Mouse (Mus musculus) neural tube, embryonic 11.5 days (tissue): ENCODE measurements at regions not wholly inside any gene's neighbourhood (a gene's known extent, or its start where the extent isn't known, plus 50 kb on each side); places are given as distances from the start of the nearest gene placed in this dataset.
"Not testable (repeated sequence)": the region's sequence is repeated elsewhere in the genome, so short reads cannot be mapped to it uniquely, and the experiment has no call there.

Source experiments
- ATAC-seq: fragments of 200-750 bp; cut with Nextera tagmentation; 2 replicates; pipeline ENCODE4 v1.8.0; 2017; ENCODE audit warnings: moderate number of reproducible peaks, mild to moderate bottlenecking, moderate TSS enrichment, moderate library complexity; ENCODE audit not compliant: insufficient read depth, low FRiP score, low TSS enrichment
- DNase-seq: peaks from one replicate; pipeline ENCODE4 v3.0.0-alpha.2; 2015; ENCODE audit warnings: low spot score
- H3K27ac ChIP-seq: fragments of 300-500 bp; sonication (generic); 2 replicates; pipeline ENCODE4 v1.5.1; 2014; ENCODE audit warnings: low read depth, mild to moderate bottlenecking, low read length
- H3K27me3 ChIP-seq: fragments of 300-500 bp; sonication (generic); 2 replicates; pipeline ENCODE4 v1.6.1; 2014; ENCODE audit warnings: mild to moderate bottlenecking, low read length, mixed read lengths; ENCODE audit not compliant: control insufficient read depth, insufficient read depth
- H3K36me3 ChIP-seq: fragments of 300-500 bp; sonication (generic); 2 replicates; pipeline ENCODE4 v1.6.1; 2014; ENCODE audit warnings: mild to moderate bottlenecking, low read length, moderate library complexity, mixed read lengths; ENCODE audit not compliant: control insufficient read depth, insufficient read depth
- H3K4me1 ChIP-seq: fragments of 300-500 bp; sonication (generic); 2 replicates; pipeline ENCODE4 v1.6.1; 2014; ENCODE audit warnings: low read length, mixed read lengths; ENCODE audit not compliant: control insufficient read depth, insufficient read depth
- H3K4me2 ChIP-seq: fragments of 300-500 bp; sonication (generic); 2 replicates; pipeline ENCODE4 v1.6.1; 2014; ENCODE audit warnings: low read depth, mild to moderate bottlenecking, moderate library complexity
- H3K4me3 ChIP-seq: fragments of 300-500 bp; sonication (generic); 2 replicates; pipeline ENCODE4 v1.5.1; 2014; ENCODE audit warnings: low read depth, low read length
- H3K9ac ChIP-seq: fragments of 300-500 bp; sonication (generic); 2 replicates; pipeline ENCODE4 v1.6.1; 2014; ENCODE audit warnings: mild to moderate bottlenecking, low read length
- H3K9me3 ChIP-seq: fragments of 300-500 bp; sonication (generic); 2 replicates; pipeline ENCODE4 v1.6.1; 2016; ENCODE audit warnings: low read length; ENCODE audit not compliant: control insufficient read depth
- whole genome bisulfite sequencing: fragments of 180-500 bp; shearing (Covaris S2); extraction: QIAGEN DNeasy Blood & Tissue Kit; methylation state at CpG from one replicate; pipeline ENCODE4 v1.1.7; 2014; 5-methylcytosine and 5-hydroxymethylcytosine counted together

DNA sequence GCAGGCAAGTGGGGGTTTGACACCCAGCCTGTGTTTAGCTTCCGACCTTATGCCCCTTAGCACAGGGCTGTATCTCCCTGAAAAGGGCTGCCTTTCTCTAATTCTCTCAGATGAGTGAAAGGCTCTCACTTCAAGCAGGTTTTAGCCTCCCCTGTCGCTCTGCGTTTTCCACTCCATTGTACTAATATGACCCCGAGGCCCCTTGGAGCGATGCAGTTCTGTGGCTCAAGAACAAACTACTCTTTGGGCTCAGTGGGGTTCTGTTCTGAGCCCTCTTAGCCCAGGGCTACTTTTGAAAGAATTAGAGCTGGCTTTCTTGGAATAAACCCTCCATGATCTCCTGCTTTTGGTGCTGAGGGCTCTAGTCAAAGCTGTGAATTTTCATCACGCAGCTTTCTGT is 53.4 kb upstream of the Castor2 start:
- no peak overlapping the region for H3K4me3 ChIP-seq
- DNase-seq (no peak), ATAC-seq (no peak)
- no peaks in the 10 kb centered on the region for H3K9me3 ChIP-seq
- 0 out of 2 replicates have a peak, but pooled peaks cover 5% of the 10 kb centered on the region for H3K4me1 ChIP-seq
- no peak overlapping the region for H3K27ac ChIP-seq
- no peaks in the 10 kb centered on the region for H3K27me3 ChIP-seq
- H3K36me3 ChIP-seq, result no peaks in the 10 kb centered on the region
- WGBS, result 66% methylated on average over 6 of the region's 6 CpGs
- H3K4me2 ChIP-seq, result no peak overlapping the region
- H3K9ac ChIP-seq, result no peak overlapping the region

DNA sequence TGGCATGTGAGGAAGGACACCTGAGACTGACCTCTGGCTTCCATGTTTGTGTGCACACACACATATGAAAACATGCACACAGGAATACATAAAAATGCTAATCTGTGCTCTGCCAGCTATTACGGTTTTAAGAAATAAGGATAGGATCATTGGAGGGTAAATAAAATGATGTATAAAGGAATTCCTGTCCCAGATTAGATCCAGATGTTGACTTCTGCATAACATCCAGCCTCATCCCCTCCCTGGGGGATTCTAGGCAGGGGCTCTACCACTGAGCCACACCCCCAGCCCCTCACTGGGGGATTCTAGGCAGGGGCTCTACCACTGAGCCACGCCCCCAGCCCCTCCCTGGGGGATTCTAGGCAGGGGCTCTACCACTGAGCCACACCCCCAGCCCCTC is 56.6 kb upstream of the Castor2 start:
- DNase-seq, ATAC-seq, H3K27me3 ChIP-seq, H3K27ac ChIP-seq, H3K9ac ChIP-seq, H3K4me1 ChIP-seq, H3K4me3 ChIP-seq, H3K4me2 ChIP-seq, H3K36me3 ChIP-seq, H3K9me3 ChIP-seq: not testable (repeated sequence)
- WGBS, result 76% methylated on average over 1 of the region's 2 CpGs

DNA sequence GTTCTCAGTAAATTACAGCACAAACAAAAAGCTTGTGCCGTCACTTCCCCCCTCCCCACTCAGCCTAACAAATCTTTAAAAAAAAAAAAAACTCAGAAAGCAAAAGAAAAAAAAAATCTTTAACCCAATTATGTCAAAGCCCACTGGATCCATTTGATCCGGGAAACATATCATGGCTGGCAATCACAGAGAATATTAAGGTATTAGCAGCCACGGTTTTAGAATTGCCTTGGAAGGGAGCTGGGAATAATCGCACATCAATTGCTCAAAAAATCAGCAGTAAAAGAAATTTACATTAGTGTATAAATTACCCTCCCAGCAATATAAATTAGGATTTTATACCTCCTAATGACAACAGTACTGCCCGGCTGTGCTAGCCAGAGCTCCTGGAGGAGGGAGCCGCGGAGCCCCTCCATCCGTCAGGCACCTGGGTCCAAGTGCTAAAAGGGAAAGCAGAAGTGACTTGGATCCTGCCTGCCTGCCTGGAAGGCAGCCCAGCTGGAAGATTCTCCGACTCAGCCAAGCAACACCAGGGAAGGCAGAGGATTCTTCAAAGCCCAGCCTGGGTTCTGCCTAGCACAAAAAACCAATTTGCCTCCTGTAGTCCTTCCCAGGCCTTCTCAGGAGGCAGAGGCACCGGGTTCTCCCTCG is 72.1 kb upstream of the Castor2 start:
- Histone ChIP-seq H3K4me3 (no peak overlapping the region), H3K27me3 (no peaks in the 10 kb centered on the region), H3K36me3 (no peaks in the 10 kb centered on the region), H3K9me3 (no peaks in the 10 kb centered on the region), H3K4me2 (no peak overlapping the region), H3K27ac (no peak overlapping the region; the same call in 1 of the 2 replicates), H3K4me1 (no peaks in the 10 kb centered on the region), H3K9ac (no peak overlapping the region)
- 41% methylated on average over 11 of the region's 11 CpGs for WGBS
- DNase-seq (peak; percentile 22), ATAC-seq (no peak)

DNA sequence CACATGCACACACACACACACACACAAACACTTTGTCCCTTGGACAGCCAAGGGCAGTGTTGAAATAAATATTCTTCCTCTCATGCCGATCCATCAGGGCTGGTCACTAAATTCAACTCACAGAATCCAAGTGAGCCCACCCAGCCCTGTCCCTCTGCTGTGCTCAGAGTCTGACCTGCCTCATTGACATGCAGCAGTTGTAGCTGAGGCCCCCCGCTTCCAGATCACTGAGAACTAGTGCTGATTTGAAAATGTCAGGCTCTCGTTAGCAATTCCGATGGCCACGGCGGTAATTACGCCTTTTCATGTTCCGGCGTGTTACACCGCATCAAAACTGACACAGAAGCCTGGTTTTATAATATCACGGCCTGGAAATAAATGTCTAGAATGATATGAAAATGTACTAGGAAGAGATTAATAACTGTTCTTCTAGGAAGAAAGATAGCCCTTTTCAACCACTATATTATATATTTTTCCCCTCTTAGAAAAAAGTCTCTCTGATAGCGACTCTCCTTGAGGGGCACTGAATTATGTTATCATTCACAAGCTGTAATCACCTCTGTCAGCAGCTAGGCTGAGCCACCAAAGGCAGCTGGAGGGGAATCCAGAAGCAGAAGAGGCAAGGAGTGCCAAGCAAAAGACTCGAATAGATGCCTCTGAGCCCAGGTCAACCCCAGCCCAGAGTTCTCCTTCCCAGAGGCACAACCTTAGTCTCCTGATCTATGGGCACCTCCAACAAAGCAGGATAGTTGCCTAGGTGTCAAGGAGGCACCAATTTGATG is 79.7 kb upstream of the Castor2 start:
- ATAC-seq (no peak), DNase-seq (peak; percentile 16)
- no peak overlapping the region for H3K27ac ChIP-seq
- no peak overlapping the region for H3K4me3 ChIP-seq
- no peaks in the 10 kb centered on the region for H3K4me1 ChIP-seq
- no peaks in the 10 kb centered on the region for H3K36me3 ChIP-seq
- no peak overlapping the region for H3K4me2 ChIP-seq
- 79% methylated on average over 13 of the region's 13 CpGs for WGBS
- H3K27me3 ChIP-seq, result no peaks in the 10 kb centered on the region
- no peak overlapping the region for H3K9ac ChIP-seq
- no peaks in the 10 kb centered on the region for H3K9me3 ChIP-seq

DNA sequence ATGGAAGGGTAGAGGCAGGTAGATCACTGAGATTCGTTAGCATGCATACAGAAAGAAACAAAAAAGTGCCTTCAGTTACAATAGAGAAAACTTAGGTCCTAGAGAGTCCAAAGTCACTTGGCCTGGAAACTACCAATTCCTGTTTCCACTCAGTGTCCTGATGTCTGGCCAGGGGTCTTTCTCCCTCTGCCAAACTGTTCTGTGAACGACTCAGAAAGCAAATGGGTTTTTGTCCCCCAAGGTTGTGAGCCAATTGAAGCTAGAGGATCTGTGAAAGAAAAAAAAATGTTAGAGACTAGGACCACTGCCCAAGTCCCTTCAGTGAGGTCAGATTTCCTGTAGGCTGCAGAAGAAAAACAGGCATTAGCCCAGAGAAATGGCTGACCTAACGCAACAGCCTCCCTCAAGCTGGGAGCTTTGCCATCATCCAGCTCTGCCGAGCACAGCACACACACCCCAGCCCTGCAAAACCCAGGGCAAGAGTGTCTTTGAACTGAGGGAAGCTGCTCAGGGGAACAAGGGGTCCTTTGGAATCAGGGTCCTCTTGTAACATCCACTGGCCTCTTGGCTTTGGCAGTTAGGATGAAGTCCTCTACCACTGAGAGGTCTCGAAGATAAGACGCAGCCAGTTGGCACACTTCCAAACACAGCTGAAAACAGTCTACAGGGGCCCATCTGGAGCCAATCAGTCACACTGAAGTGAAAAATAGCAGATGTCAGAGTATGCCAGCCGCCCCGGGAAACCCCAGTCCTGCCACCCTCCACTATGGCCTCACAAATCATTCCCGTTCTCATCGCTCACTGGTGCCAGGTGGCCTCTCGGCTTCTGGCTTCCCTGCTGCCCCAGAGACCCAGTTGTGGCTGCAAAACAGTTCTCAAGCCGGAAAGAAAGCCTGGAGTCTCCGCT is 85.0 kb upstream of the Castor2 start:
- H3K4me1 ChIP-seq, result peaks cover 5% of the 10 kb centered on the region; the same call in 1 of the 2 replicates
- WGBS, result 33% methylated on average over 13 of the region's 13 CpGs
- ATAC-seq, result peak; percentile 71
- H3K4me2 ChIP-seq, result no peak overlapping the region
- no peaks in the 10 kb centered on the region for H3K9me3 ChIP-seq
- no peak overlapping the region for H3K4me3 ChIP-seq
- no peaks in the 10 kb centered on the region for H3K27me3 ChIP-seq
- DNase-seq, result peak; percentile 80
- H3K9ac ChIP-seq, result no peak overlapping the region
- no peaks in the 10 kb centered on the region for H3K36me3 ChIP-seq
- 0 out of 2 replicates have a peak overlapping the region, but pooled peaks have one; percentile 39 for H3K27ac ChIP-seq

- 84% methylated on average over 8 of the region's 8 CpGs for WGBS
- H3K4me1 ChIP-seq, result peaks cover 7% of the 10 kb centered on the region; the same call in 1 of the 2 replicates
- no peaks in the 10 kb centered on the region for H3K9me3 ChIP-seq
- ATAC-seq (no peak), DNase-seq (no peak)
- no peak overlapping the region for H3K4me2 ChIP-seq
- no peaks in the 10 kb centered on the region for H3K27me3 ChIP-seq
- H3K36me3 ChIP-seq, result no peaks in the 10 kb centered on the region
- H3K27ac ChIP-seq, result no peak overlapping the region
- H3K9ac ChIP-seq, result no peak overlapping the region
- H3K4me3 ChIP-seq, result no peak overlapping the region
Measured at GRCm38 (mm10) chr5:134013206-134013605, 86.3 kb upstream of the Castor2 start.

DNA sequence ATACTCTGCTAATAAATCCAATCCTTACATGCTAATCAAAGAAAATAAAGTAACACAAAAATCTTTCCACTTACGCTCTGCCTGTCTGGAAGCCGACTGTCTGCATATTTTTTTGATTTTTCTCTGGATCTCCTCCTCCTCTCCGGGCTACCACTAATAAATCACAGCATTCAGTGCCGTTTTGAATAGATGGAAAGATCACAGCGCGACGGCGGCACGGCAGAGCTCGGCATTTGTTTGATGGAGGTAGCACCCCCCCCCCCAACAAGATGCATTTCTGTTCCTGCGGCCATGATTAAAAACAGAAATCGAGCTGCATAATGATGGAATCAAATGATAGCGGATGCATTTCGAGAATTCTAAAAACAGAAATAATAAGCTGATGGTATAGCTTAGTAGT is 89.7 kb upstream of the Castor2 start:
- WGBS, result 50% methylated on average over 14 of the region's 14 CpGs
- Histone ChIP-seq H3K36me3 (no peaks in the 10 kb centered on the region), H3K9ac (no peak overlapping the region), H3K4me3 (no peak overlapping the region), H3K4me1 (peaks cover 10% of the 10 kb centered on the region; the same call in 1 of the 2 replicates), H3K4me2 (no peak overlapping the region), H3K27ac (no peak overlapping the region), H3K27me3 (no peaks in the 10 kb centered on the region), H3K9me3 (no peaks in the 10 kb centered on the region)
- no peak for DNase-seq
- no peak for ATAC-seq

DNA sequence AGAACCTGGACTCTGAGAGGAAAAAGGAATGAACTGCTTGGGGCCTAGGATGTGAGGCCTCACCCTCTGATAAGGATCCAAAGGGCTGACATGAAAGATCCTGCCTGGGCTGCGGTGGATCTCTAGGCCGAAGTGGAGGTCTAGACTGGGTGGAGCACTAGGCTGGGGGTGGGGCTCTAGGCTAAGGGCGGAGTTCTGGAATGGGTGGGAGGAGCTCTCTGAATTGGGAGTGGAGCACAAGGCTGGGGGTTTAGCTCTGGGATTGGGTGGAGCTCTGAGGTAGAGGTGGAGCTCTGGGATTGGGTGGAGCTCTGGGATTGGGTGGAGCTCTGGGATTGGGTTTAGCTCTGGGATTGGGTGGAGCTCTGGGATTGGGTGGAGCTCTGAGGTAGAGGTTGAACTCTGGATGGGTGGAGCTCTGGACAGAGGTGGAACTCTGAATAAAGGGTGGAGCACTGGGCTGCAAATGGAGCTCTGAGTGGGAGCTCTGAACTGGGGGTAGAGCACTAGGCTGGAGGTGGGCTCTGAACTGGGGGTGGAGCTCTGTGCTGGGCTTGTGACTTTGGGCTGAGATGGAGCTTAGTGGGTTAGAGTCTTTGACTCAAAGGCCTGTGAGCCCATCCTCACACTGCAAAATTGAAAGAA is 92.3 kb upstream of the Castor2 start:
- Histone ChIP-seq H3K4me2 (no peak overlapping the region), H3K27me3 (no peaks in the 10 kb centered on the region), H3K27ac (no peak overlapping the region), H3K9ac (no peak overlapping the region), H3K9me3 (no peaks in the 10 kb centered on the region), H3K4me3 (no peak overlapping the region), H3K36me3 (no peaks in the 10 kb centered on the region), H3K4me1 (peaks cover 5% of the 10 kb centered on the region; the same call in 1 of the 2 replicates)
- DNase-seq, result no peak
- ATAC-seq, result peak; percentile 55
- WGBS, result 20% methylated on average over 3 of the region's 3 CpGs
